Mouse (Mus musculus) liver, embryonic 11.5 days (tissue): ENCODE measurements around the gene Lamtor2. TPM values are rescaled to one million over a fixed set of nuclear protein-coding genes. Genes with fewer than 3 reads are reported as not detected.
"Not testable (repeated sequence)": the region's sequence is repeated elsewhere in the genome, so short reads cannot be mapped to it uniquely, and the experiment has no call there.

Source experiments
- ATAC-seq: fragments of 200-750 bp; cut with Nextera tagmentation; replicated peaks from 2 replicates; pipeline ENCODE4 v1.8.0; 2017; ENCODE audit warnings: moderate number of reproducible peaks, mild to moderate bottlenecking, moderate TSS enrichment, moderate library complexity; ENCODE audit not compliant: low FRiP score
- DNase-seq: peaks from one replicate; pipeline ENCODE4 v3.0.0-alpha.2; 2017; ENCODE audit warnings: low spot score
- H3K27ac ChIP-seq: fragments of 300-500 bp; sonication (generic); 2 replicates; pipeline ENCODE4 v1.5.1; 2014; ENCODE audit warnings: mild to moderate bottlenecking, low read depth, low read length, control low read depth
- H3K27me3 ChIP-seq: fragments of 300-500 bp; sonication (generic); replicated peaks from 2 replicates; pipeline ENCODE4 v1.6.1; 2014; ENCODE audit warnings: low read length, mixed read lengths; ENCODE audit not compliant: control insufficient read depth, insufficient read depth
- H3K36me3 ChIP-seq: fragments of 300-500 bp; sonication (generic); 2 replicates; pipeline ENCODE4 v1.6.1; 2014; ENCODE audit warnings: mild to moderate bottlenecking, low read length, moderate library complexity, mixed read lengths; ENCODE audit not compliant: control insufficient read depth, insufficient read depth
- H3K4me1 ChIP-seq: fragments of 300-500 bp; sonication (generic); replicated peaks from 2 replicates; pipeline ENCODE4 v1.6.1; 2014; ENCODE audit warnings: low read length, mixed read lengths; ENCODE audit not compliant: control insufficient read depth, insufficient read depth
- H3K4me2 ChIP-seq: fragments of 300-500 bp; sonication (generic); 2 replicates; pipeline ENCODE4 v1.6.1; 2014; ENCODE audit warnings: mild to moderate bottlenecking, control low read depth, moderate library complexity
- H3K4me3 ChIP-seq: fragments of 300-500 bp; sonication (generic); 2 replicates; pipeline ENCODE4 v1.5.1; 2014; ENCODE audit warnings: low read depth, low read length, control low read depth
- H3K9ac ChIP-seq: fragments of 300-500 bp; sonication (generic); 2 replicates; pipeline ENCODE4 v1.6.1; 2014; ENCODE audit warnings: low read depth, low read length, control low read depth
- H3K9me3 ChIP-seq: fragments of 300-500 bp; sonication (generic); 2 replicates; pipeline ENCODE4 v1.6.1; 2016; ENCODE audit warnings: low read length, inconsistent platforms, mixed read lengths; ENCODE audit not compliant: control insufficient read depth
- WGBS: fragments of 180-500 bp; shearing (Covaris S2); extraction: QIAGEN DNeasy Blood & Tissue Kit; methylation state at CpG from one replicate; pipeline ENCODE4 v1.1.7; 2014; 5-methylcytosine and 5-hydroxymethylcytosine counted together
- polyA plus RNA-seq: library from polyadenylated mRNA; unstranded; fragments of >200 nt; fragmentation: Nextera tagmentation; extraction: Ambion mirVana; gene quantifications from 2 replicates; pipeline ENCODE4 v1.2.1, GENCODE M21; 2014

Lamtor2 gene
- polyA plus RNA-seq, 1 experiment from 2014 or later = 120 TPM

DNA sequence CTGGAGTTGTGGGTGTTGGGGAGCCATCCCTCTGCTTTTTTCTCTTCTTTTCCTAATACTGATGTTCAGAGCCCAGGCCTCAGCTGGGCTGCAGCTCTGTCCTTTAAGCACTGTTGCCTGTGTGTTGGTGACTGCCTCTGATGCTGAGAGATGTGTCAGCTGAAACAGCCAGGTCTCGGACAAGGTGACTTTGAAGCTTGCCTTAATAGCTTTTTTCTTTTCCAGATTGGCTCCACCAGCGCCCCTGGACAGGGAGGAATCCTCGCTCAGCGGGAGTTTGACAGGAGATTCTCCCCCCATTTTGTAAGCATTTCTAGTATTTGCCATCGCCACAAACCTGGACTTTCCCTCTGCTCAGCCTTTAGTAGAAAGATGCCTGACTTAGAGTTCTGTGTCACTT, 33.8 kb upstream of the Lamtor2 start:
- Histone ChIP-seq H3K4me1 (no peaks in the 10 kb centered on the region; the same call in 1 of the 2 replicates), H3K4me3 (no peak overlapping the region), H3K27ac (no peak overlapping the region), H3K9me3 (no peaks in the 10 kb centered on the region), H3K27me3 (no peaks in the 10 kb centered on the region), H3K36me3 (peaks cover 51% of the 10 kb centered on the region), H3K9ac (no peak overlapping the region), H3K4me2 (no peak overlapping the region)
- ATAC-seq = no peak
- 95% methylated on average over 5 of the region's 5 CpGs for WGBS
- DNase-seq = no peak

DNA sequence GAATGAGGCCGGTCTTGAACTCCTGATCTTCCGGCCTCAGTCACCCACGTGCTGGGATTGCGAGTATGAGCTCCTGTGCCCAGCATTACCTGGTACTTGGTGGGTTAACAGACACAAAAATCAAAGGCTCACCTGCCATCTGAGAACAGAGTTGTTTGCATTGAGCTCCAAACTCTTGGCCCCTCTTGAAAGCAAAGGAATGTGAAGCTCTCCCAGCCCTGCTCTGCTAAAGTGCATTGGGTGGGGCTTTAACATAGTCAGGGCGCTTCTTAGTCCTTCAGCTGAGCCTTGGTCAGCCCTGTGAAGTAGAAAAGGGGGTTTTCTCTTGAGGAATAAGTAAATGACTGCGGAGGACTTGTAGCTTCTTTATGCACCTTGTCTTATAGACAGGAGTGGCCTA, 32.9 kb upstream of the Lamtor2 start:
- WGBS = 89% methylated on average over 6 of the region's 6 CpGs
- no peak overlapping the region for H3K27ac ChIP-seq

DNA sequence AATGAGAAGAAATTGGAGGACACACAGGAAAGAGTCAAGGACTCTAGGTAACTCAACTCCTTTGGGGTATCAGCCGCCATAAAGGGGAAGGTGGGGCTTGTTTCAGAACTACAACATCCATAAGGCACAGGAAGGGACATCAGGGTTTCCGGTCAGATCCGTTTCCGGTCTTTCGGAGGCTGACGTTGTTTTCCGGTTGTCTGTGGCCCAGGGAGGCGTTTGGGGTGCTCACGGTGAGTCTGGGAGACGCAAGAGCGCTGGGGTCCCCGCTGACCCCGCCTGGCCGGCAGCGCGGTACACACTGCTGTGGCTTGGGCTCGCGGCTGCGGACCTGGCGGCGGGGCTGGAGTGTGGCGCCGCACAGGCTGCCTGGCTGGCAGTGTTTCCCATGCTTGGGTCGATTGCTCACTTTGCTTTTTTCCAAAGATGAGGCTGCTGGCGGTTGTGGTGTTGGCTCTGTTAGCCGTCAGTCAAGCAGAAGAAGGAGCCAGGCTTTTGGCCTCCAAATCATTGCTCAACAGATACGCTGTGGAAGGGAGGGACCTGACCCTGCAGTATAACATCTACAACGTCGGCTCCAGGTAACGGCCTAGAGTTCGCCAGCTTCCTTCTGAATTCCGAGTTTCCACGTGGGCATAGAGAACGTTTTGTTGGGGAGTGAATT, 26.7 kb upstream of the Lamtor2 start:
- peak overlapping the region; percentile 90 for H3K4me2 ChIP-seq
- H3K9ac ChIP-seq = peak overlapping the region; percentile 95
- H3K27ac ChIP-seq = peak overlapping the region; percentile 73
- WGBS = under 1% methylated on average over 34 of the region's 34 CpGs
- H3K36me3 ChIP-seq = peaks cover 26% of the 10 kb centered on the region
- no peaks in the 10 kb centered on the region for H3K27me3 ChIP-seq
- H3K4me3 ChIP-seq = peak overlapping the region; percentile 94
- DNase-seq = peak; percentile 81
- H3K9me3 ChIP-seq = no peaks in the 10 kb centered on the region
- H3K4me1 ChIP-seq = peaks cover 5% of the 10 kb centered on the region; the same call in 1 of the 2 replicates
- ATAC-seq = peak; percentile 88

More for the DNA sequence above, 32.9 kb upstream of the Lamtor2 start:
- no peak overlapping the region for H3K4me2 ChIP-seq
- H3K4me1 ChIP-seq = no peaks in the 10 kb centered on the region
- no peak overlapping the region for H3K4me3 ChIP-seq
- DNase-seq (no peak), ATAC-seq (no peak)
- H3K9ac ChIP-seq = no peak overlapping the region
- no peaks in the 10 kb centered on the region for H3K27me3 ChIP-seq
- H3K9me3 ChIP-seq = no peaks in the 10 kb centered on the region
- H3K36me3 ChIP-seq = peaks cover 54% of the 10 kb centered on the region

DNA sequence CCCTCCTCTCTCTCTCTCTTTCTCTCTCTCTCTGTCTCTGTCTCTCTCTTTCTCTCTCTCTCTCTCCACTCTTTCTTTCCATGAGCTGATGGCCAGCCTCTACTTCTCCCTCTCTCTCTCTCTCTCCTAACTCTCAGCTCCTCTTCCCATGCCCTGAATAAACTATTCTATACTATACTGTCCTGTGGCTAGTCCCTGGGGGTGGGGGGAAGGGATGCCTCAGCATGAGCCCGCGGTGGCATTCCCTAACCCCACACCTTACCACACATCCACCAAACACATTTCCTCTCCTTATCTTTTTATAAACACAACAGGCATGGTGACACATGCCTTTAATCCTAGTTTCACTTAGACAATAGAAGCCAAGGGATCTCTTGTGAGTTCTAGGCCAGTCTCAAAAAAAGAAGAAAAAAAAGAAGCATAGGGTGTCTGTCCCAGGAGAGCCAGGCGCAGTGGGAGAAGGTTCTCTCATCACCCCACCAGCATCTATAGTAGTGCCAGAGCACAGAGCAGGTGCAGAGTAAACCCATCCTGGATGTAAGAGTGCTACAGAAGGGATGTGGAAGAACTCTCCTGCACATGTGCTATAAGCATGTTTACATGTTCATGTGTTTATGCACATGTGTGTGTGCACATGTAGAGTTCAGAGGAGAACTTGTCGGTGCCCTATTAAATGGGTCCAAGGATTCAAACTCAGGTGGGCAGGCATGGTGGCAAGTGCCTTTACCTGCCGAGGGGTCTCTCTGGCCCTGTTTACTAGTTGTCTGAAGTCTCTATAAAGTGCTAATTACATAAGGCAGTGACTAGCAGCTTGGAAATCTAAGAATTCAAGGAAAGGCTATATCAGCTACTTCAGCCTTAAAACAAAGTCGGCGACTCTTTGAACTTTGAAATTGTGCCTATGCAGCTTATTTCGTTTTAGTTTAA, 25.9 kb upstream of the Lamtor2 start:
- Histone ChIP-seq H3K4me1 (peaks cover 5% of the 10 kb centered on the region; the same call in 1 of the 2 replicates), H3K36me3 (peaks cover 23% of the 10 kb centered on the region), H3K9me3 (no peaks in the 10 kb centered on the region), H3K27me3 (no peaks in the 10 kb centered on the region), H3K4me2 (peak overlapping the region; percentile 90), H3K27ac (no peak overlapping the region), H3K9ac (peak overlapping the region; percentile 95), H3K4me3 (peak overlapping the region; percentile 94)
- WGBS = 40% methylated on average over 8 of the region's 8 CpGs
- DNase-seq (no peak), ATAC-seq (no peak)

DNA sequence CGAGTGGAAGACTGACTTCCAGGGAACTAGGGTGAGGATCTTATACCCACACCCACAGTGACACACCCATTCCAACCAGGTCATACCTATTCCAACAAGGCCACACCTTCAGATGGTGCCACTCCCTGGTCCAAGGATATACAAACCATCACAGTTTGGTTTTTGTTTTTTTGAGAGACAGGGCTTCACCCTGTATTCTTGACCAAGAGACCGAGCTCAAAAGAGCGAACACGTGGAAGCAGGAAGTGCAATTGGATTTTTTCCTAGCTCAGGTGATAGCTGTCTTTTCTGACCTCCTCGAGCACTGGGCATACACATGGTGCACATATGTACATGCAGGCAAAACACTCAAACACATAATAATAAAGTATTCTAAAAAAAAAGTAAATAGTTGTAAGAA, 25.0 kb upstream of the Lamtor2 start:
- 82% methylated on average over 5 of the region's 5 CpGs for WGBS
- H3K4me2 ChIP-seq, H3K4me3 ChIP-seq, ATAC-seq, H3K4me1 ChIP-seq, H3K27ac ChIP-seq, H3K27me3 ChIP-seq, H3K9me3 ChIP-seq, H3K9ac ChIP-seq, DNase-seq: not testable (repeated sequence)
- H3K36me3 ChIP-seq = peaks cover 14% of the 10 kb centered on the region

DNA sequence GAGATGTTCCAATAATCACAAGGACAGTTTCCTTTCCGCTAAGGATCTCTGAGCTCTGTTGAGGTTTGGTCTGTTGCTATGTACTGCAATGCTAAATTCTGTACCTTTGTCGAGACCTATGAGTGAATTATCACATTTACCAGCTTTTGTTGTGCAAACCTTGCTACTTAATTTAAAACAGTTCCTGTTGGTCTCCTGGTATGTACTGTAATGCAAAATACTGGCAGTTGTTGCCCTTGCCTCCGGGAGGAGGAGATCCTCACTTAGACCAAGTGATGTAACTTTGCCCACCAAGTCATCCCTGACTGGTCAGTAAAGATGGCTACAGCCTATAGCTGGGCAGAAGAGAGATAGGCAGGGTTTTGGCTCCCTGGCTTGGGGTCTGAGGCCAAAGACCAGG, 22.7 kb upstream of the Lamtor2 start, which contains the start of gene Ssr2:
TSS of gene Ssr2 (plus strand) at position 337 of the 400 bp plus-strand sequence.
- H3K4me3 ChIP-seq = no peak within 1 kb of the TSS
- H3K9ac ChIP-seq = no peak within 1 kb of the TSS
- 77% methylated on average over 3 of the region's 3 CpGs for WGBS
- no peaks in the 10 kb centered on the region for H3K9me3 ChIP-seq
- H3K36me3 ChIP-seq = no peaks in the 10 kb centered on the region
- H3K4me1 ChIP-seq = peaks cover 5% of the 10 kb centered on the region; the same call in 1 of the 2 replicates
- no peaks in the 10 kb centered on the region for H3K27me3 ChIP-seq
- DNase-seq = no peak
- ATAC-seq = no peak
- H3K4me2 ChIP-seq = no peak within 1 kb of the TSS
- no peak within 1 kb of the TSS for H3K27ac ChIP-seq

DNA sequence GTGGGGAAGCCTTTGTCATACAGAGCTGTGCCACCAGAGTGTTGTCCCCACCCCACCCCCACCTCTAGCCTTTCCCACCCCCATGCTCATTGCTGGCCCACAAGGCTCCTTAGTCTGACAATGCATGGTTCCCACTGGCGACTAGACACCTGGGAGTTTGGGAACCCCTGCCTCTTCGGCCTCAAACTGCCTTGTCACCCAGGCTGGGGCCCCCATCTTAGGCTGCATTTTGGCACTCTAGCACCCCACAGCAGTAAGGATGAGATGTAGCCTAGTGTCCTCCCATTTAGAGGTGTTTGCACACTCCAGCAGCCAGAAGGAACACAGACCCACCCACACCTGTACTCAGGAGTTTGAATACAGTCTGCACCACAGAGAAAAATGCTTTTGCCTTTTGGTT, 20.9 kb upstream of the Lamtor2 start:
- H3K27me3 ChIP-seq = no peaks in the 10 kb centered on the region
- H3K9ac ChIP-seq = no peak overlapping the region
- H3K4me1 ChIP-seq = 0 out of 2 replicates have a peak, but pooled peaks cover 2% of the 10 kb centered on the region
- no peaks in the 10 kb centered on the region for H3K9me3 ChIP-seq
- 79% methylated on average over 2 of the region's 2 CpGs for WGBS
- peaks cover 6% of the 10 kb centered on the region for H3K36me3 ChIP-seq
- DNase-seq (no peak), ATAC-seq (no peak)
- no peak overlapping the region for H3K27ac ChIP-seq
- H3K4me3 ChIP-seq = no peak overlapping the region
- H3K4me2 ChIP-seq = no peak overlapping the region

DNA sequence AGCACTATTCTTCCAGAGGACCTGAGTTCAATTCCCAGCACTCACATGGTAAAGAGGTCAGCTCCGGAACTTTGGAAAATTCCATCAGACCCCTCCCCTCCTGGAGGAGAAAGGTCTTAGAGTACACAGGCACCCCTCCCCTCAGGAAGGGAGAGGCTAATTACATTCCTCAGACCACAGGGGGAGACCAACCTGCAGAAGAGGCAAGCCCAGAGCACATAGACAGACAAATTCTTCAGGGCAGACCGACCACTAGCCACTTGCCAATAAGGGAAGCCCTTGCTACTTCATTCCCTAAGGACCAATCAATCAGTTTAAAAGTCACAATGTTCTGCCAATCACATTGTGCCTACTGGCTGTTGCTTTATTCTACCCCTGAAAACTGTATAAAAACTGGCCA, 20.0 kb upstream of the Lamtor2 start:
- Histone ChIP-seq H3K4me3 (no peak overlapping the region), H3K27ac (no peak overlapping the region), H3K27me3 (no peaks in the 10 kb centered on the region), H3K4me2 (no peak overlapping the region), H3K9me3 (no peaks in the 10 kb centered on the region), H3K9ac (no peak overlapping the region), H3K4me1 (no peaks in the 10 kb centered on the region), H3K36me3 (peaks cover 16% of the 10 kb centered on the region)
- 68% methylated on average over 2 of the region's 2 CpGs for WGBS
- ATAC-seq (no peak), DNase-seq (no peak)
